Mouse (Mus musculus): ENCODE results near the gene Nono.
A peak's percentile ranks its signal among the peaks of the same experiment; 100 is the strongest.

The Nono gene

DNA sequence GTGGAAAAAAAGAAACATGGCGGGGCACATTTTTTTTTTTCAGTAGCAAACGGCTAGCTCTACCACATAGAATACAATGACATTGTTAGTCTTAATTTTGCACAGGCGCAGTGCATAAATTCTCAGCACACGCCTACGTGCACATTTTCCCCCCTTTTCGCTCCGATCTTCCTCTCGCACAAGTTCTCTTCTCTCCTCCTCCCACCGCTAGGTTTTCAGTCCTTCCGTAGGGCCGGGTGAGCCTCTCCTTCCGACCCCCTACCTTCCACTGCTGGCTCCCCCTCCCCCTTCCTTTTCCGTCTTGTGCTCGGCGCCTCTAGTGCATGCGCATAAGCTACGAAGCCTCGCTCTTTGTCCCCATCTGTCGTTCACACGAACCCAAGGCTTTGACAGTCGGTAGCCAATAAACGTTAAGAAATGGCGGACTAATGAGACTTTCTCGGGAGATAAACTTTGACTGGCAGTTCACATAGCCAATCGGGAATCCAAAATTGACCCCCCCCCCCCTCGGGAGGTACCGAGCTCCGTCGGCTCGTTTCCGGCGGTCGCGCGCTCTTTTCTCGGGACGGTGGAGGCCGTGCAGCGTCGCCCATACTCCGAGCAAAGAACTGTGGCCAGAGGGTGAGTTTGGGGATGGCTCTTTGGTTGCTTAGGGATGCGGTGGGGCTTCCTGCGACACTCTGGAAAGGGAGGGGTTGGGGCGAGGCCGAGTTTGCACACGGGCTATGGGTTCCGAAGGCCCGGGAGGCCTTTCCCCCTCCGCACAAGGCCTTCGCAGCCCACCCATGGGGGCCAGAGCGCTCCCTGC, at the start of gene Nono:
TSS of gene Nono (plus strand) at position 177 of the 808 bp plus-strand sequence.
- peak; percentile 88 for DNase-seq (ENCODE audit: low spot score)

DNA sequence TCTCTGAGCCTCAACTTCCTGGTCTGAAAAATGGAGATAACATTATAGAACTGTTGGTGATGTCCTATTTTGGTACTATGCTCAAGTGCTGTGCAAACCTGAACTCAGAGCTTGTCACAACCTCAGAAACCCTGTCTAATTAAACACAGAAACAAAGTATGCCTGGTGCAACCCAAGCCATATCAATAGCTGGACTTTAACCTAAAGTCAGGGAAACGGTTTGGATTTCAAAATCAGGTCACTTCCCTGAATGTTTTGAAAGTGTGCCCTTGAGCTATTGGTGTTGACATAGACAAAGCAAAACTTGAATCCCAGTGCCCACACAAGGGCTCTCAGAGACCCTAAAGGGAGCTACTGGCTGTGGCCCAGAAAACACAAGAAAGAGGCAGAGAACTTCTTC, 49.4 kb upstream of the Nono start:
- DNase-seq (ENCODE audit: low spot score), result no peak

GRCm38 (mm10) chrX:101383455-101383854, 45.7 kb upstream of the Nono start:
- no peak for DNase-seq (ENCODE audit: low spot score)

- no peak for DNase-seq (ENCODE audit: low spot score)
Measured at GRCm38 (mm10) chrX:101384439-101385137, 44.5 kb upstream of the Nono start.

- no peak for DNase-seq (ENCODE audit: low spot score)
Measured at GRCm38 (mm10) chrX:101386222-101386621, 42.9 kb upstream of the Nono start.

GRCm38 (mm10) chrX:101388866-101389537, 40.1 kb upstream of the Nono start:
- DNase-seq (ENCODE audit: low spot score), result no peak

- peak; percentile 11 for DNase-seq (ENCODE audit: low spot score)
Measured at GRCm38 (mm10) chrX:101394341-101394740, 34.8 kb upstream of the Nono start.

GRCm38 (mm10) chrX:101396459-101396858, 32.7 kb upstream of the Nono start:
- DNase-seq (ENCODE audit: low spot score), result no peak

DNA sequence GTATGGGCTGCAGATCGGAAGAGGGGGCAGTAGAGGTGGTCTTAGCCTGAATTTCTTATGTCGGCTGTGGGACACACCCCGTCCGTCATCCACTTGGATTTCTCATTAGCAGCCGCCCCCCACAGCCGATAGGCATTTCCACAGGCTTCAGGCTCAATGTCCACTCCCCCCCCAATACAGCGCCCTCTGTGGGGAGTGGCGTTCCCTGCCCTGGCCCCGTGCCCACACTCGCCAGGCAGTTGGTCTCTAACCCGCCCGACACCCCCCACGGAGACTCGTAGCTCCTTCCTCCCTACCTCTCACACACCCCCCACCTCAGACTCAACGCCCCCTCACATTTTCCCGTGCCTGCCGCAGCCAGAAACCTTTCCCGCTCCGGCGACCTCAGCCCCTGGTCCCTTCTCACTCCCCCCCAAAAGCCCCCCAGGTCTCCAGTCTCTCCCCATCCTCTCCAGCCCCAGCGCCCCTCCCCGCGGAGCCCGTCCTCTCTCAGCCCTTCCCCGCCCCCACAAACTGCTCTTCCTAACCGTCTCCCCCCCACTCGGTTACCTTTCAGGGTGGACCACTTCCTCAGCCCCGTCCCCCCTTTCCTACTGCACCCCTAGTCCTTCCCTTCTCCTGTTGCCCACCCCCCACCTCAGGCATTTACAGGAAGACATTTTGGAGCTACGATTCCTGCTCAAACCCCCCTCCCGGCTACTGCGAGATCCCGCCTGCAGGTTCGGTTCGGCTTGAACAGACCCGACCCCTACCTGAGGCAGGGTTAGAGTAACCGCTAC, 10.0 kb upstream of the Nono start:
- peak; percentile 70 for DNase-seq (ENCODE audit: low spot score)

DNA sequence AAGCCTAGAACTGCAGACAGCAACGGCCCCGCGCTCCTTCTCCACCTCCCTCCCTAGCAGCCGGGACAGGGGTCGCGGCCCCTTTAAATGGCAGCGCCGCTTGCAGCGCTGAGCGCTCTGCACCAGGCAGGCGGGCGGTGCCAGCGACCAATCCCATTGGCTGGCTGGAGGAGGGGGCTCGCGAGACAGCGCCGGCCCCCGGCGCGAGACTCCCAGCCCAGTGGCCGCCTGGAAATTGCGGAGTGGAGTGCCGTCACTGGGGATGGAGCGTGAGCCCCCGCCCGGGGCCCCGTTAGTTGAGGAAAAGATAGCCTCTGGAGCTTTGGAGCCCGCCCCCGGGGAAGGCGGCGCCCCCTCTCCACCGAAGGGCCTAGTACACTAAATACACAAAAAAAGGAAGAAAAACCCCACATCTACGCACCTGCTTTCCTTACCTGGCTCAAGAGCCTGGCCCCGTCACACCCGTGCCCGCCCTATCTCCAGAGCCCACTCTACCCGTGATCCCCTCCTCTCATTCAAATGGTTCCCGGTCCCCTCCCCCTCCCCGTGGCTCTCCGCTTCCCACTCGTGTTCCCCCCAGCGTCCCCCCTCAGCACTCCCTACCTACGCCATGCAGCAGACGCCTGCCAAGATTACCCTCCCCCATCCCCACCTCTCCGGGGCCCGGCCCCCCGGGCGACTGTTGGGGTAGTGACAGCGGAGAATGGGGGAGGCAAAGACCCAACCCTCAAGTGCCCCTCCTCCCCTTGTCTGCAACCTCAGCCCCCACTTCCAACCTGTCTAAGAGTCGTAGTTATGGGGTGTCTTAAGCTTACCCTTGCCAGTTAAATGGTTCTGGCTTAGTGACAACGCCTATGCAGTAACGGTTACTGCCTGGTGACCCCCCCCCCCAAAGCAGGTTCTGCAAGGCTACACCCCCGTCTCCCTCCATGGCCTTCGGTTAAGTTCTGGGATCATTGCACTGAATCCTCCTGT, 9.1 kb upstream of the Nono start:
- peak; percentile 91 for DNase-seq (ENCODE audit: low spot score)

DNA sequence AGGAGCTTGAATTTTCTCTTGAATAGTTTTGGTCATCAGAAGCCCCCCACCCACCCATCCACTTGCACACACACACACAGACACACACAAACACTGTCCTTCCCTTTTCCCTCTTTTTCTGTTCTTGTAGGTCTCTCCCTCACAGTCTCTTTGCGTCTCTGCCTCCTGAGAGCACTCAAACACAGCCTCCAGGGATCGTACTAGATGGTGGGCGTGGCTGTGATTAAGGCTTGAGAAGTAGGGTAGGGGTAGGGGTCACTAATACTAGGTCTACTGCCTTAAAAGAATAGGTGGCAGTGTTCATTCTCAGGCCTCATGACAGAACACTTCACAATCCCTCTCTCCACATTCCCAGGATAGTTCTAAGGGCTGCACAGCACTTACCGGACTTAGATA, 8.4 kb upstream of the Nono start, which contains the start of gene Zmym3:
TSS of gene Zmym3 (minus strand) at position 150 of the 396 bp plus-strand sequence.
- no peak for DNase-seq (ENCODE audit: low spot score)

DNA sequence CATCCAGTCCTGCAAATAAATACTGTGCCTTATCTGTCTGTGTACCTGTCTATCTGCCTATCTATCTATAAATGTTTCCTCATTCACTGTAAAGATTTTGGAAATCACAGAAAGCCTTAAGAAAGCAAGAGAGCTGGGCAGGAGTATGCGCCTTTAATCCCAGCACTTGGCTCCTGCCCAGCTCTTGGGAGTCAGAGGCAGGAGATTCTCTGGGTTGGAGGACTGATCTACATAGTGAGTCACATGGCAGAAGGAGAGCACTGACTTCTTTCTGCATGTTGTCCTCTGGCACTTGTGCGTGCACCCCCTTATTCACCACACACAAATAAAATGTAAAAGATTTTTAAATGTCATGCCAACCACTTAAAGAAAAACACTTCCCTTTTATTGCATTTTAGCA, 5.7 kb upstream of the Nono start:
- DNase-seq (ENCODE audit: low spot score), result no peak

DNA sequence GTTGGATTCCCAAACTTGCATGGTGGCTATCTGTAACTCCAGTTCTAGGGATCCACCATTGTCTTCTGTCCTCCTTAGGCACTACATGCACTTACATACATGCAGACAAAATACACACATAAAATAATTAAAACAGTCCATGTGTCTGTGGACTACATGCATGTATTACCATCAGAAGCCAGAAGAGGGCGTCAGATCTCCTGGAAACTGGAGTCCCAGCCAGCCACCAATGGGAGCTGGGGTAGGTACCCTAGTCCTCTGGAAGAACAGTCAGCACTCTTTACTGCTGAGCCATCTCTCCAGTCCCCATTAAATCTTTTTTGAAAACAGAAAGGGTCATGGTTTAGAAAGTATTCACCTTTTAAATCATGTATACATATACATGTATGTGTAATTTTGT, 1.3 kb upstream of the Nono start:
- DNase-seq (ENCODE audit: low spot score), result peak; percentile 27

DNA sequence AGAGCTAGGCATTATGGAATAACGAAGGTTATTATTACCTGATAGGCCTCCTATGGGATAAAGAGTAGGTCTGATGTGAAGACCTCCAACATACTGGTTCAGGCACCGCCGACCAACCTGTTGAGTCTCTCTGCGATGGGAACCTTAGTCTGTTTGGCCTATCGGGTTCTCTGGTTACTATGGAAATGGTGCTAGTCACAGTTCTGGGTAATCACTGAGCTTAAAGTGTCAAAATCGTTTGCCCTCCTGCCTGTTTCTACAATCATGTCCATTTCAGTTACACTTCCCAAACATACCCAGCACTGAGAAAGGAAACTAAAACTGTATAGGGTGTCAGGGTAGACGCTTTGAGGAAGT, 355 bp upstream of the Nono start:
- DNase-seq (ENCODE audit: low spot score), result no peak

DNA sequence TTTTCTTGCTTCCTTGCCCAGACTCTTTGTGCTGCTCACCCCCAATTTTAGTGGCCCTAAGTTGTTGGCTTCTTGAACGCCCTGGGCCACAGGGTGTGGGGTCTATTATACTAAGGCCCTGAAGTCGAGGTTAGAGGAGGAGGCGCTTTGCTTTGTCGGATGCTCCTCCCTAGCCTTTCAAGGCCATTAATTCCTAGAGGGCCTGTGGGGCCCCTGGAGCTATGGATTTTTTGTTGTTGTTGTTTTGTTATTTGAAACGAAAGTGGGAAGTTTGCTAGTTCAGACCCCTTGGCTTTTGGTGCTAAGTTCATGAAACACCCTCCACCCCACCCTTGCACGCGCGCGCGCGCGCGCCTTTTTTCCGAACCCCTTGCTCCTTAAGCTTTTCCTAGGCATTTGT, 858 bp downstream of the Nono start:
- DNase-seq (ENCODE audit: low spot score), result no peak

- DNase-seq (ENCODE audit: low spot score), result no peak
Measured at GRCm38 (mm10) chrX:101448886-101449475, 19.9 kb downstream of the Nono start, which contains the start of gene Itgb1bp2. Gene Itgb1bp2 (plus strand): TSS chrX:101449088.

- no peak for DNase-seq (ENCODE audit: low spot score)
Measured at GRCm38 (mm10) chrX:101451147-101451546, 22.0 kb downstream of the Nono start.

- no peak for DNase-seq (ENCODE audit: low spot score)
Measured at GRCm38 (mm10) chrX:101451591-101451990, 22.5 kb downstream of the Nono start.

- no peak for DNase-seq (ENCODE audit: low spot score)
Measured at GRCm38 (mm10) chrX:101472202-101472601, 43.1 kb downstream of the Nono start.

- DNase-seq (ENCODE audit: low spot score), result no peak
Measured at GRCm38 (mm10) chrX:101481604-101482350, 52.7 kb downstream of the Nono start.

Measured in testis, postnatal 14 days (tissue).